Mouse (Mus musculus) CH12.LX (cell line): ENCODE data around the gene Ddx39. TPM values are rescaled to one million over a fixed set of nuclear protein-coding genes. Genes with fewer than 3 reads are reported as not detected.

ENCODE experiments used
- DNase-seq: peaks from one replicate; pipeline ENCODE4 v3.0.0-alpha.2; 2013; ENCODE audit errors: extremely low read depth
- H3K27ac ChIP-seq: 2 replicates; pipeline ENCODE4 v1.5.1; 2012; ENCODE audit warnings: low read depth, mild to moderate bottlenecking, control low read depth, moderate library complexity; ENCODE audit not compliant: insufficient read depth
- H3K27me3 ChIP-seq: replicated peaks from 2 replicates; pipeline ENCODE3; 2012; ENCODE audit warnings: inconsistent platforms
- H3K36me3 ChIP-seq, 2 experiments: replicated peaks in 1 of 2; 2 replicates each; pipeline versions ENCODE3 to v1.6.1; 2012; ENCODE audit warnings: inconsistent platforms in 1 of 2, low read length in 1 of 2, mild to moderate bottlenecking in 1 of 2, mixed read lengths in 1 of 2, moderate library complexity in 1 of 2; ENCODE audit not compliant: control insufficient read depth in 1 of 2, insufficient read depth in 1 of 2
- H3K4me1 ChIP-seq, 2 experiments: 2 replicates each; pipeline ENCODE4 v1.6.1; 2012; ENCODE audit warnings: inconsistent platforms in 1 of 2, moderate library complexity in 1 of 2; ENCODE audit not compliant: insufficient read depth in 2 of 2, control insufficient read depth in 1 of 2
- H3K4me2 ChIP-seq: 2 replicates; pipeline ENCODE4 v1.6.1; 2012; ENCODE audit warnings: low read depth, mild to moderate bottlenecking, control low read depth; ENCODE audit not compliant: poor library complexity, insufficient read depth, severe bottlenecking
- H3K4me3 ChIP-seq, 3 experiments: fragments of 150-350 bp in 1 of 3; sonication (generic) in 1 of 3; replicated peaks in 1 of 3; 2 replicates each; pipeline versions ENCODE3 to v1.5.1; 2011 to 2012; ENCODE audit warnings: low read depth in 2 of 3, low read length in 2 of 3, mild to moderate bottlenecking in 2 of 3, moderate library complexity in 2 of 3, control low read depth in 1 of 3, improper control_type of control experiment in 1 of 3, inconsistent platforms in 1 of 3, mixed read lengths in 1 of 3; ENCODE audit not compliant: poor library complexity in 1 of 3
- H3K79me2 ChIP-seq: replicated peaks from 2 replicates; pipeline ENCODE4 v1.6.1; 2012; ENCODE audit warnings: mild to moderate bottlenecking, moderate library complexity; ENCODE audit not compliant: control insufficient read depth, poor library complexity, insufficient read depth, severe bottlenecking; ENCODE audit errors: extremely low read depth
- H3K9ac ChIP-seq: 2 replicates; pipeline ENCODE4 v1.6.1; 2012; ENCODE audit warnings: low read depth, mild to moderate bottlenecking, control low read depth, moderate library complexity; ENCODE audit not compliant: insufficient read depth
- H3K9me3 ChIP-seq: replicated peaks from 2 replicates; pipeline ENCODE3; 2012; ENCODE audit warnings: low read length, inconsistent platforms, mixed read lengths
- CTCF ChIP-seq, 2 experiments: IDR thresholded peaks in 1 of 2; conservative IDR thresholded peaks in 1 of 2; 2 replicates each; pipeline ENCODE4 v1.5.1; 2011 to 2012; ENCODE audit warnings: low read depth in 2 of 2, low read length in 2 of 2, improper control_type of control experiment in 1 of 2, inconsistent platforms in 1 of 2, mild to moderate bottlenecking in 1 of 2, moderate library complexity in 1 of 2
- ELF1 ChIP-seq: IDR thresholded peaks from 2 replicates; pipeline ENCODE4 v1.6.1; 2014; ENCODE audit warnings: low read depth, mild to moderate bottlenecking, inconsistent platforms, low read length, improper control_type of control experiment
- EP300 ChIP-seq: IDR thresholded peaks from 2 replicates; pipeline ENCODE4 v1.6.1; 2011; ENCODE audit warnings: low read length, improper control_type of control experiment
- HCFC1 ChIP-seq: IDR thresholded peaks from 2 replicates; pipeline ENCODE4 v1.6.1; 2012; ENCODE audit warnings: low read depth, mild to moderate bottlenecking, inconsistent platforms, low read length, improper control_type of control experiment
- KAT2A ChIP-seq: IDR thresholded peaks from 2 replicates; pipeline ENCODE4 v1.6.1; 2012; ENCODE audit warnings: low read length, improper control_type of control experiment, inconsistent platforms; ENCODE audit not compliant: insufficient replicate concordance
- MAX ChIP-seq: IDR thresholded peaks from 2 replicates; pipeline ENCODE4 v1.6.1; 2011; ENCODE audit warnings: low read length, improper control_type of control experiment
- MAZ ChIP-seq: IDR thresholded peaks from 2 replicates; pipeline ENCODE4 v1.6.1; 2012; ENCODE audit warnings: low read depth, mild to moderate bottlenecking, inconsistent platforms, low read length, improper control_type of control experiment, moderate library complexity
- MEF2A ChIP-seq: IDR thresholded peaks from 2 replicates; pipeline ENCODE4 v1.6.1; 2014; ENCODE audit warnings: low read depth, mild to moderate bottlenecking, inconsistent platforms, low read length, improper control_type of control experiment, borderline replicate concordance
- MYC ChIP-seq: IDR thresholded peaks from 2 replicates; pipeline ENCODE4 v1.6.1; 2011; ENCODE audit warnings: low read depth, mild to moderate bottlenecking, improper control_type of control experiment, low read length
- NRF1 ChIP-seq: IDR thresholded peaks from 2 replicates; pipeline ENCODE4 v1.6.1; 2014; ENCODE audit warnings: low read depth, mild to moderate bottlenecking, inconsistent platforms, low read length, improper control_type of control experiment, moderate library complexity
- POLR2A ChIP-seq: IDR thresholded peaks from 2 replicates; pipeline ENCODE4 v1.6.1; 2011; ENCODE audit warnings: low read depth, mild to moderate bottlenecking, improper control_type of control experiment, low read length
- SIN3A ChIP-seq: IDR thresholded peaks from 2 replicates; pipeline ENCODE4 v1.6.1; 2012; ENCODE audit warnings: low read length, improper control_type of control experiment, inconsistent platforms
- UBTF ChIP-seq: IDR thresholded peaks from 2 replicates; pipeline ENCODE4 v1.6.1; 2012; ENCODE audit warnings: low read depth, mild to moderate bottlenecking, inconsistent platforms, low read length, improper control_type of control experiment, moderate library complexity
- ZC3H11A ChIP-seq: IDR thresholded peaks from 2 replicates; pipeline ENCODE4 v1.6.1; 2012; ENCODE audit warnings: low read depth, mild to moderate bottlenecking, inconsistent platforms, low read length, improper control_type of control experiment
- dilution Hi-C: fragments of 300-500 bp; cut with MboI; formaldehyde crosslinking; loops from 2 replicates; pipeline ENCODE4 v1.14.3; 2020; ENCODE audit warnings: low sequenced_read_pairs; ENCODE audit not compliant: extremely low pct_unique_long_range_greater_than_20kb, extremely low pct_ligation_motif_present
- in situ Hi-C: fragments of 300-500 bp; cut with MboI; formaldehyde crosslinking; loops from 3 replicates; pipeline ENCODE4 v1.14.3; 2019; ENCODE audit warnings: low sequenced_read_pairs, low pct_ligation_motif_present, low pct_unique_long_range_greater_than_20kb, mixed read lengths
- polyA plus RNA-seq: library from polyadenylated mRNA; unstranded; fragments of >175 nt; gene quantifications from 2 replicates; pipeline ENCODE4 v1.2.1, GENCODE M21; 2012; ENCODE audit warnings: low read depth; ENCODE audit not compliant: insufficient read length
- total RNA-seq, 2 experiments: library from RNA; depleted of rRNA; stranded (reverse); fragments of 300-350 nt in 1 of 2; fragments of >200 nt in 1 of 2; gene quantifications; 2 replicates each; pipeline ENCODE4 v1.2.3; 2012 to 2014

Gene Ddx39
- total and polyA plus RNA-seq, 3 experiments, result 194 to 339 (median 231) TPM

GRCm38 (mm10) chr8:83667526-83667925 is 47.5 kb upstream of the Ddx39 start:
- in situ Hi-C loops, result no loop called here
- Histone ChIP-seq H3K4me3 (no peak overlapping the region), H3K4me1 (peaks cover 4 to 6% of the 10 kb centered on the region in 2 experiments), H3K9ac (no peak overlapping the region), H3K27ac (no peak overlapping the region), H3K27me3 (no peaks in the 10 kb centered on the region), H3K9me3 (peaks cover 11% of the 10 kb centered on the region), H3K36me3 (peaks cover 49 to 77% of the 10 kb centered on the region in 2 experiments), H3K4me2 (no peak overlapping the region), H3K79me2 (no peaks in the 10 kb centered on the region)
- dilution Hi-C loops, result no loop called here
- DNase-seq, result no peak
- TF ChIP-seq NRF1, result no peak
- no peak for TF ChIP-seq SIN3A
- no peak for TF ChIP-seq ELF1
- TF ChIP-seq MYC, result no peak
- no peak for TF ChIP-seq EP300

- H3K4me1 ChIP-seq, result no peaks in the 10 kb centered on the region
- no peak overlapping the region for H3K4me3 ChIP-seq
These were observed 46.7 kb upstream of the Ddx39 start for GRCm38 (mm10) chr8:83668010-83668916.

GRCm38 (mm10) chr8:83669013-83669412 is 46.0 kb upstream of the Ddx39 start:
- no peak for DNase-seq
- dilution Hi-C loops, result no loop called here
- no peak overlapping the region for H3K4me2 ChIP-seq
- no peaks in the 10 kb centered on the region for H3K79me2 ChIP-seq
- H3K9ac ChIP-seq, result no peak overlapping the region
- H3K4me1 ChIP-seq, result no peaks in the 10 kb centered on the region
- TF ChIP-seq SIN3A (no peak), ZC3H11A (no peak), MEF2A (no peak), KAT2A (no peak), POLR2A (no peak), UBTF (no peak), HCFC1 (no peak), MAZ (no peak)
- H3K9me3 ChIP-seq, result peaks cover 11% of the 10 kb centered on the region
- H3K27me3 ChIP-seq, result no peaks in the 10 kb centered on the region
- peaks cover 61 to 82% of the 10 kb centered on the region in 2 experiments for H3K36me3 ChIP-seq
- in situ Hi-C loops, result no loop called here
- H3K4me3 ChIP-seq, result no peak overlapping the region
- H3K27ac ChIP-seq, result no peak overlapping the region

More at GRCm38 (mm10) chr8:83668010-83668916, 46.7 kb upstream of the Ddx39 start:
- H3K27ac ChIP-seq, result no peak overlapping the region
- H3K9ac ChIP-seq, result no peak overlapping the region
- no peak overlapping the region for H3K4me2 ChIP-seq
- dilution Hi-C loops (no loop called here), in situ Hi-C loops (no loop called here)
- H3K9me3 ChIP-seq, result peaks cover 11% of the 10 kb centered on the region
- peaks cover 55 to 80% of the 10 kb centered on the region in 2 experiments for H3K36me3 ChIP-seq
- H3K27me3 ChIP-seq, result no peaks in the 10 kb centered on the region
- no peak for TF ChIP-seq MAX
- peak in 1 of 2 experiments; percentile 57; a peak in 2 of 4 replicates for TF ChIP-seq CTCF (conservative IDR thresholded peaks at IDR 0.05 in 1 of 2, IDR thresholded peaks at IDR 0.05 in 1 of 2; ENCODE audit: low read depth in 2 of 2, low read length in 2 of 2)
- no peaks in the 10 kb centered on the region for H3K79me2 ChIP-seq
- no peak for DNase-seq
